Mouse (Mus musculus) lung, postnatal 0 days (tissue): Measurements from ENCODE around the gene Ccdc136. TPM values are rescaled to one million over a fixed set of nuclear protein-coding genes. Genes with fewer than 3 reads are reported as not detected.
A peak's percentile ranks its signal among the peaks of the same experiment; 100 is the strongest.

Experiments used
- ATAC-seq: fragments of 200-750 bp; cut with Nextera tagmentation; 2 replicates; pipeline ENCODE4 v1.8.0; 2017; ENCODE audit warnings: moderate library complexity
- DNase-seq: peaks from one replicate; pipeline ENCODE4 v3.0.0-alpha.2; 2016; ENCODE audit warnings: low spot score
- H3K27ac ChIP-seq: fragments of 300-500 bp; sonication (generic); 2 replicates; pipeline ENCODE4 v1.5.1; 2014; ENCODE audit warnings: antibody characterized with exemption, mild to moderate bottlenecking, low read length, mixed read lengths
- H3K27me3 ChIP-seq: fragments of 300-500 bp; sonication (generic); replicated peaks from 2 replicates; pipeline ENCODE4 v1.6.1; 2014; ENCODE audit warnings: low read length, mixed read lengths; ENCODE audit not compliant: insufficient read depth
- H3K36me3 ChIP-seq: fragments of 300-500 bp; sonication (generic); 2 replicates; pipeline ENCODE4 v1.6.1; 2014; ENCODE audit warnings: low read length, mixed read lengths; ENCODE audit not compliant: insufficient read depth
- H3K4me1 ChIP-seq: fragments of 300-500 bp; sonication (generic); 2 replicates; pipeline ENCODE4 v1.6.1; 2014; ENCODE audit warnings: antibody characterized with exemption, low read depth, low read length, mixed read lengths; ENCODE audit not compliant: insufficient read depth
- H3K4me2 ChIP-seq: fragments of 300-500 bp; sonication (generic); replicated peaks from 2 replicates; pipeline ENCODE4 v1.6.1; 2014; ENCODE audit warnings: low read depth, mild to moderate bottlenecking, low read length, moderate library complexity, mixed read lengths
- H3K4me3 ChIP-seq: fragments of 300-500 bp; sonication (generic); 2 replicates; pipeline ENCODE4 v1.5.1; 2014; ENCODE audit warnings: low read depth, low read length
- H3K9ac ChIP-seq: fragments of 300-500 bp; sonication (generic); replicated peaks from 2 replicates; pipeline ENCODE4 v1.6.1; 2014; ENCODE audit warnings: low read depth, mild to moderate bottlenecking
- H3K9me3 ChIP-seq: fragments of 300-500 bp; sonication (generic); 2 replicates; pipeline ENCODE4 v1.6.1; 2016; ENCODE audit warnings: low read length, mixed read lengths
- CTCF ChIP-seq: IDR thresholded peaks from 2 replicates; pipeline ENCODE4 v1.5.1; 2016; ENCODE audit warnings: antibody characterized with exemption, mild to moderate bottlenecking
- EP300 ChIP-seq: IDR thresholded peaks from 2 replicates; pipeline ENCODE4 v1.6.1; 2016; ENCODE audit warnings: antibody characterized with exemption, mild to moderate bottlenecking, control low read depth
- WGBS: fragments of 180-500 bp; shearing (Covaris S2); extraction: QIAGEN DNeasy Blood & Tissue Kit; methylation state at CpG from one replicate; pipeline ENCODE4 v1.1.7; 2014; 5-methylcytosine and 5-hydroxymethylcytosine counted together
- polyA plus RNA-seq: library from polyadenylated mRNA; unstranded; fragments of >200 nt; fragmentation: Nextera tagmentation; extraction: Ambion mirVana; gene quantifications from 2 replicates; pipeline ENCODE4 v1.2.1, GENCODE M21; 2015

The Ccdc136 gene
- polyA plus RNA-seq, 1 experiment from 2014 or later, result 3.0 TPM

DNA sequence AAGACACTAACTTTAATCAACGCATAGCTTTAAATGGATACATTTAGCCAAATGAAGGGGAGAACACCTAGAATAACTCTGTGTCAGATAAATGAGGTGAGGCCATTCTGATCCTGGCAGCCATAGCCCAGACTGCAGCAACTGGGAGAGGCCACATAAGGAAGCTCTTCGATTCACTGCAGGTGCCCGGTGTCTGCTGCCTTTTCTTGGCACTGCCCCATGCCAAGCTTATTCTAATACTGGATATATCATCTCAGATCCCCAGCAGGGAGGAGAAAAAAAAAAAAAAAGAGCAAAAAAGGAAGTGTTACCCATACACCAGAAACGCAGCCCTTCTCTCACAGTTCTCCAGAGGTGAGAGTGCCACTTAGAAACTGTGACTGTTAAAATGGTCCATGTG lies 18.7 kb upstream of the Ccdc136 start:
- Histone ChIP-seq H3K9me3 (no peaks in the 10 kb centered on the region), H3K4me2 (no peak overlapping the region), H3K36me3 (peaks cover 19% of the 10 kb centered on the region; the same call in 1 of the 2 replicates), H3K27me3 (no peaks in the 10 kb centered on the region), H3K9ac (no peak overlapping the region), H3K27ac (no peak overlapping the region), H3K4me3 (no peak overlapping the region), H3K4me1 (no peaks in the 10 kb centered on the region)
- 85% methylated on average over 4 of the region's 4 CpGs for WGBS
- TF ChIP-seq EP300 (no peak), CTCF (no peak)
- DNase-seq, result no peak
- no peak for ATAC-seq

DNA sequence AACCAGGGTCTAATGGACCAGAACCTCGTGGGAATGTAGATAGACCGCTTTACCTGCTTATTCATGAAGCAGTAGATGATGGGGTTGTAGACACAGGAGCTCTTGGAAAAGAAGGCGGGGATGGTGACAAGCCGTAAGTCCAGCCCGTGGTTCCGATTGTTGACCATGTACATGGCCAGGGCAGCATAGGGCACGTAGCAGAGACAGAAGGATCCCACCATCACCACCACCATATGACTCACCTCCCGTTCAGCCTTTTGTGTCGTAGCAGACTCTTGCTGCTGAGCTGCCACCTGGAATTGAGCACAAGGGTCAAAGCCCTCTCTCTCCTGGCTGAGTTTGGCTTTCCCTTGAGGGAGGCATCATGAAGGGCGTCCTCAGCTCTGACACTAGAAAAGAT lies 17.4 kb upstream of the Ccdc136 start:
- Histone ChIP-seq H3K27ac (no peak overlapping the region), H3K9ac (no peak overlapping the region), H3K9me3 (no peaks in the 10 kb centered on the region), H3K36me3 (peaks cover 9% of the 10 kb centered on the region; the same call in 1 of the 2 replicates), H3K4me1 (no peaks in the 10 kb centered on the region), H3K4me3 (no peak overlapping the region), H3K27me3 (no peaks in the 10 kb centered on the region), H3K4me2 (no peak overlapping the region)
- no peak for DNase-seq
- TF ChIP-seq EP300 (no peak), CTCF (no peak)
- no peak for ATAC-seq
- 92% methylated on average over 10 of the region's 10 CpGs for WGBS

DNA sequence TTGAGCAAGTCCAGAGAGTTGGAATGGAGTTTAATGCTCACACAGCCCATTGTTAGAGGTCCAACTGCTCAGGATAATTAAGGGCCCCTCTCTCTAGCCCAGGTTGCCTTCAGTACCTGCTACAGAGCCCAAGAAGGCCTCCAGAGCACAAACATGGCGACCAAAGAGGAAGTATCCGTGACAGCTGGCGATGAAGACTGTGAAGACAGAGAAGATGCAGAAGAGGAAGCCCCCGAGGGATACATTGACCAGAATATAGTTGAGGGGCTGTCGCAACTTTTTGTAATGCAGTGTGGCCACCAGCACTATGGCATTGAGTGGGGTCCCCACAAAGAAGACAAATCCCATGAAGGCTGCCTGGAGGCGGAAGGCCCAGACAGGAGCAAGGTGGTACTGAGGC lies 16.2 kb upstream of the Ccdc136 start:
- Histone ChIP-seq H3K4me3 (no peak overlapping the region), H3K9me3 (no peaks in the 10 kb centered on the region), H3K9ac (no peak overlapping the region), H3K27ac (no peak overlapping the region), H3K36me3 (peaks cover 6% of the 10 kb centered on the region; the same call in 1 of the 2 replicates), H3K4me2 (no peak overlapping the region), H3K27me3 (no peaks in the 10 kb centered on the region), H3K4me1 (no peaks in the 10 kb centered on the region)
- WGBS, result 86% methylated on average over 6 of the region's 6 CpGs
- no peak for TF ChIP-seq EP300
- no peak for TF ChIP-seq CTCF
- no peak for DNase-seq
- ATAC-seq, result no peak

DNA sequence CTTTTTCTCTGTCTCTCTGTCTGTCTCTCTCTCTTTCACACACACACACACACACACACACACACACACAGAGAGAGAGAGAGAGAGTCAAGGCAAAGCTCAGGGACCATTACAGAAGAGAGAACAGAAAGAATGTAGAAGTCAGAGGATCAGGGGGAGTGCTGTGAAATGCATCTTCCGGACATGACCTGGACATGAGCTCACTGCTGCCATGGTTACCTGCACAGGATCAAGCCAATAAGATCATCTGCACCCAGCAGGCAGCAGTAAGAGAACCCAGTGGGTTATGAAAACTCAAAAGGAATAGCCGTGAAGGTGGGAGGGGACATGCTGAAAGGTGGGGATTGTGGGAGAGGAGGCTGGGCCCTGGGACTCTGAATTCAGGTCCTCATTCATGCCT lies 13.7 kb upstream of the Ccdc136 start:
- WGBS, result 49% methylated on average over 2 of the region's 2 CpGs
- Histone ChIP-seq H3K9ac (no peak overlapping the region), H3K4me2 (no peak overlapping the region), H3K36me3 (no peaks in the 10 kb centered on the region), H3K4me3 (no peak overlapping the region), H3K27me3 (no peaks in the 10 kb centered on the region), H3K4me1 (no peaks in the 10 kb centered on the region; the same call in 1 of the 2 replicates), H3K9me3 (no peaks in the 10 kb centered on the region), H3K27ac (no peak overlapping the region)
- TF ChIP-seq EP300 (no peak), CTCF (no peak)
- ATAC-seq (no peak), DNase-seq (no peak)

DNA sequence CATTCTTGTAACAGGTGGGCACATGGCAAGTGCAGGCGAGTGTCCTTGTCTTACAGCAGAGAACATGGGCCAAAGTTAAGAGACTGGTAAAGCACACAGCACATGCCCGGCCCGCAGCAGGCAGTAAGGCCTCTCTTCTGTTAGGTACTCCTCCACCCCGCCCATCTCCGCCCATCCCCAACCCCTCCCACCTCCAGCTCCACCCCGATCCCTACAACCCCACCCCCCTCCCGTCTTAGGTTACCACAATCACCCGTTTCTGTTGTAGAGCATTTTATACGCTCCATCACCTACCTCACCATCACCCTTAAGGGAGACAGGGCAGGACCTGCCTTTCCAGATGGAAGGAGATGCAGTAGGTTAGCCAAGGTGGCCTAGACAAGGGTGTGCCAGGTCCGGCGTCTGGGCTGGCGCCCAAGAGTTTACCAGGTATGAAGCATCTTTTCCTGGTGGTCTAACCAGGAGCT lies 8.0 kb upstream of the Ccdc136 start, which contains the start of gene Opn1sw:
Opn1sw (minus strand) TSS at position 417 of the 467 bp plus-strand sequence.
- TF ChIP-seq CTCF (no peak), EP300 (no peak)
- 0 out of 2 replicates have a peak, but pooled peaks cover 3% of the 10 kb centered on the region for H3K27me3 ChIP-seq
- H3K4me3 ChIP-seq, result no peak within 1 kb of the TSS
- peak; percentile 60 for DNase-seq
- no peak within 1 kb of the TSS; the same call in 1 of the 2 replicates for H3K27ac ChIP-seq
- WGBS, result 2% methylated on average over 12 of the region's 12 CpGs
- H3K4me1 ChIP-seq, result peaks cover 3% of the 10 kb centered on the region; the same call in 1 of the 2 replicates
- no peaks in the 10 kb centered on the region for H3K36me3 ChIP-seq
- peak within 1 kb of the TSS; percentile 39 for H3K4me2 ChIP-seq
- no peaks in the 10 kb centered on the region for H3K9me3 ChIP-seq
- H3K9ac ChIP-seq, result no peak within 1 kb of the TSS
- peak; percentile 65 for ATAC-seq

DNA sequence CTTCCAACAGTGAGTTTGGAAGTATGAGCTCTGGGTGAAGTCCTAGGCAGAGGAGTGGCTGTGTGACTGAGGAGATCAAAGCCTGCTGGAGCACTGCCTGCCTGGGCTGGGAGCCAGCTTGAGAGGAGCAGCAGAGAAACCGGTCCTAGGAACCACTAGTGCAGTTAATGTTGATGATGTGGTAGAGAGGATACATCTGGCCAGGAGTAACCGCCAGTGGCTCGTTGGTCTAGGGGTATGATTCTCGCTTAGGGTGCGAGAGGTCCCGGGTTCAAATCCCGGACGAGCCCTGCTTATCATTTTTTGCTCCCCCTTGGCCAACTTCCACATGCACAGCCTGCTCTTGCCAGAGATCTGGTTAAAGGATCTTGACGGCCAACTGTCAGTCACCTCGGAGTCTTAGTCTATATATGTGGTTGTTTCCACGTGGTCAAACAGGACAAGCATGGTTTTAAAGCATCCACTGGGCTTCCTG lies 7.5 kb upstream of the Ccdc136 start:
- no peak overlapping the region for H3K9ac ChIP-seq
- no peaks in the 10 kb centered on the region for H3K9me3 ChIP-seq

More for the DNA sequence above, 7.5 kb upstream of the Ccdc136 start:
- H3K27me3 ChIP-seq, result peaks cover 3% of the 10 kb centered on the region; the same call in 1 of the 2 replicates
- peaks cover 3% of the 10 kb centered on the region; the same call in 1 of the 2 replicates for H3K4me1 ChIP-seq
- WGBS, result 5% methylated on average over 11 of the region's 11 CpGs
- TF ChIP-seq EP300, result 0 out of 2 replicates have a peak, but pooled peaks have one; percentile 15
- TF ChIP-seq CTCF, result no peak
- DNase-seq, result peak; percentile 94
- H3K4me2 ChIP-seq, result peak overlapping the region; percentile 39
- peak; percentile 97 for ATAC-seq
- H3K27ac ChIP-seq, result no peak overlapping the region; the same call in 1 of the 2 replicates
- H3K36me3 ChIP-seq, result no peaks in the 10 kb centered on the region
- no peak overlapping the region for H3K4me3 ChIP-seq
